Mouse (Mus musculus): Measurements from ENCODE around the gene U2af1l4.

The U2af1l4 gene

GRCm38 (mm10) chr7:30613529-30614112 lies 50.5 kb downstream of the U2af1l4 start:
- peak; percentile 78 for DNase-seq

- DNase-seq, result no peak
These were observed 51.4 kb downstream of the U2af1l4 start for GRCm38 (mm10) chr7:30614454-30614853.
